Mouse (Mus musculus): ENCODE data around the gene U90926. TPM values are rescaled to one million over a fixed set of nuclear protein-coding genes. Genes with fewer than 3 reads are reported as not detected.
"Not testable (repeated sequence)": the region's sequence is repeated elsewhere in the genome, so short reads cannot be mapped to it uniquely, and the experiment has no call there.

The U90926 gene
- polyA plus RNA-seq, 1 experiment from 2014 or later = 0.39 TPM

DNA sequence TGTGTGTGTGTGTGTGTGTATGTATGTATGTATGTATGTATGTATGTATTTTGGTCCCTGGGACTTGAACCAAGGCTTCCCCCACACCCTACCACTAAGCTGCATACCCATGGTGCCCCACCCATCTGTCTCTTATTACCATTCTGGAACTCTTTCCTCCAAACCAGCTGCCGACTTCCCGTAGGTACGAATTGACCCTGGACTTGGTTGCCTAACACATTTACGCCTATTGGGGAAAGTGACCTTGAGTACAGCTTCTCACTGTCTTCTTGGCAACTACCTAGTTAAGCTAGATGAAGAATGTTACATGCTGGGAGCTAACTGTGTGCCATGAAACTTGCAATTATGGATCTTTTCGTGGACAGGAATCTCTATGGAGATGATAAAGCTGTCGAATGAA, 9.1 kb downstream of the U90926 start:
- Histone ChIP-seq H3K36me3 (peaks cover 42% of the 10 kb centered on the region), H3K4me3 (no peak overlapping the region), H3K4me2 (replicated peaks) (no peak overlapping the region), H3K27me3 (no peaks in the 10 kb centered on the region), H3K4me1 (no peaks in the 10 kb centered on the region), H3K27ac (no peak overlapping the region), H3K9ac (no peak overlapping the region), H3K9me3 (no peaks in the 10 kb centered on the region)
- ATAC-seq (ENCODE audit: low FRiP score, low read depth) = no peak
- WGBS = 88% methylated on average over 6 of the region's 6 CpGs

DNA sequence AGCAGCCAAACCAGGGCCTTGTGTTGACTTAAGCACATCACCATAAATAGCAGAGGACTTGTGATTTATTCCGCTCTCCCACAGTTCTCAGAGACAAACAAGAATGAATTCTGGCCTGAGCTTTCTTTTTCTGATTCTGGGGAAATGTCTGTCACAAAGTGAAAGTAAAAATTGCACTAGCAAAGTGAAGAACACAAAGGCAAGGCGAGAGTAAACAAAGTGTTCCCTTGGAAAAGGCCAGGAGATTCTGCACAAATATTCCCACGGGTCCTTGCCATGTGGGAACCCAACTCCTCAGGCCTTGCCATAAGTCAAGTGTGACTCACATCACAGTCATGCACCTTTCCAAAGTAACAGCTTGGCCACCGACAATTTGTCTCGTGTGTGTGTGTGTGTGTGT, 9.5 kb downstream of the U90926 start:
- Histone ChIP-seq H3K4me3 (no peak overlapping the region), H3K36me3 (peaks cover 46% of the 10 kb centered on the region), H3K27me3 (no peaks in the 10 kb centered on the region), H3K4me1 (no peaks in the 10 kb centered on the region), H3K9me3 (no peaks in the 10 kb centered on the region), H3K4me2 (replicated peaks) (no peak overlapping the region), H3K27ac (no peak overlapping the region), H3K9ac (no peak overlapping the region)
- 82% methylated on average over 5 of the region's 5 CpGs for WGBS
- ATAC-seq (ENCODE audit: low FRiP score, low read depth) = no peak

DNA sequence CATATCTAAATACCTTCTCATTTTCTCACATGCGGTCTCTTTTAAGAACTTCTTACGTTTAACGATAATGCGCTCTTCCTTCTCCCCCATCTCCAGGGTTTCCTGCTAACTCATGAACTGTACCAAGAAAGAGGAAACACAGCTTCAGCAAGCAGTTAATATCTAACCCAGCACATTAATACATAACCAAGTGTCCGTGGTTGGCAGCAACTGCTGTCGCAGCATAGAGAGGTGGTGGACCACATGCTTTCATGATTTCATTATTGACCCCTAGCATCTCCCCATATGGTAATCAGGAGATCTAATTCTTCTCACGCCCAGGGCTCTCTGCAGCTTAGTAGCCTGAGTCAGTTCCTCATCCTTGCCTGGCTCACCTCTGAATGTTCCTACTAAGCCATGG, 10.0 kb downstream of the U90926 start:
- H3K27me3 ChIP-seq = no peaks in the 10 kb centered on the region
- H3K36me3 ChIP-seq = peaks cover 52% of the 10 kb centered on the region
- no peak overlapping the region for H3K27ac ChIP-seq
- H3K9me3 ChIP-seq = no peaks in the 10 kb centered on the region
- 91% methylated on average over 7 of the region's 7 CpGs for WGBS
- no peak overlapping the region for H3K9ac ChIP-seq
- no peak overlapping the region for H3K4me3 ChIP-seq
- no peak for ATAC-seq (ENCODE audit: low FRiP score, low read depth)
- no peak overlapping the region for H3K4me2 ChIP-seq (replicated peaks)
- no peaks in the 10 kb centered on the region for H3K4me1 ChIP-seq

DNA sequence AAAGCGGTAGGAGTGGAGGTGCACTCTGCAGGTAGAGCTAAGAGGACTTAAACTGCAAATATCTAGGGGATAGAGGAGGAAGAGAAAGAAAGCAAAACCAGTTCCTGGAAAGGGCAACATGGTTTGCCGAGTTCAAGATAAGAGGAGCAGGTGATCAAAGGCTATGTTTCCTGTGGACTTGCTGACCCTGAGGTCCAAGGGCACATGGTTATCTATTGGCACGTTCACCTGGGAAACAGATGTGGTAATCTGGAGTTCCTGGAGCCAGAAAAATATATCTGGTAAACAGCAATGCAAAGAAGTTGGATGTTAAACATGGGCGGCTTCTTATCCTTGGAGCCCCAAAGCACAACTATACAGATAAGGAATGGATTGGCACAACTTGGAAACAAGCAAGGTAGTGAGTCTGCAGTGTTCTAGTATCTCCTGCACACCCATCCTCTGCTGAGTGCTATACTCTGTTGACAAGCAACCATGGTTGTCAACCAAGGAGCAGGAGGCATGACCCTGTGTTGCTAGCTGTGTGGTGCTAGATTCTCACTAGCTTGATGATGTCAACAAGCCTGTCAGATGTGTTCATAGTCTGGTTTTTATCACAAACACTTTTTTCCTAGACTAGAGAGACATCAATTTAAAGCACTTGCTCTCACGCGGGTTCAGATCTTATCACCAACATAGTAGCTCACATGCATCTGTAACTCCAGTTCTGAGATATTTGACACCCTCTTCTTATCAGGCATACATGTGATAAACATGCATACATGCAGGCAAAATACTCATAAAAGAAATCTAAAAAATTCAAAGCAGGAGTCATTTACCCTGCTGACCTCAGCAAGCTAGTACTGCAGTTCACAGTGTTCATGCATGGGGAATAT, 10.8 kb downstream of the U90926 start:
- Histone ChIP-seq H3K36me3 (peaks cover 60% of the 10 kb centered on the region), H3K9ac (no peak overlapping the region), H3K27me3 (no peaks in the 10 kb centered on the region), H3K4me2 (replicated peaks) (no peak overlapping the region), H3K9me3 (no peaks in the 10 kb centered on the region), H3K27ac (no peak overlapping the region), H3K4me1 (no peaks in the 10 kb centered on the region), H3K4me3 (no peak overlapping the region)
- no peak for ATAC-seq (ENCODE audit: low FRiP score, low read depth)
- WGBS = 82% methylated on average over 6 of the region's 6 CpGs

DNA sequence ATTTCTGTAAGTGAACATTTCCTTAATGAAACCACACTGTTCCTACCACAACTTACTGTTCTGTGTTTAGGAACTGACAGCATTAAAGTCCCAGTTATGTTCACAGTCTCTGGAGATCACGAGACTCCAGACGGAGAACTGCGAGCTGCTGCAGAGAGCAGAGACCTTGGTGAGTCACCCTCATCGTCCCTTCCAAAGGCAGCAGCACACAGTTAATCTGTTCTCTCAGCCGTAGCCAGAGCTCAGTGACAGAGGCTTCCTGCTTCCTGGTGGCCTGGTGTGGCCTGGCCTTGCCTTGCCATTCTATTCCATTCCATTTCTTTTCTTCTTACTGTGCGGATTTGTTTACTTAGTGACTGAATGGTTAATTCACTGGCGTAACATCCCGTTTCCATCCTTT, 16.9 kb downstream of the U90926 start:
- Histone ChIP-seq H3K4me2 (replicated peaks) (no peak overlapping the region), H3K9ac (no peak overlapping the region), H3K27me3 (no peaks in the 10 kb centered on the region), H3K36me3 (peaks cover 92% of the 10 kb centered on the region), H3K4me1 (no peaks in the 10 kb centered on the region), H3K27ac (no peak overlapping the region), H3K9me3 (no peaks in the 10 kb centered on the region), H3K4me3 (no peak overlapping the region)
- ATAC-seq (ENCODE audit: low FRiP score, low read depth) = no peak
- 89% methylated on average over 8 of the region's 8 CpGs for WGBS

DNA sequence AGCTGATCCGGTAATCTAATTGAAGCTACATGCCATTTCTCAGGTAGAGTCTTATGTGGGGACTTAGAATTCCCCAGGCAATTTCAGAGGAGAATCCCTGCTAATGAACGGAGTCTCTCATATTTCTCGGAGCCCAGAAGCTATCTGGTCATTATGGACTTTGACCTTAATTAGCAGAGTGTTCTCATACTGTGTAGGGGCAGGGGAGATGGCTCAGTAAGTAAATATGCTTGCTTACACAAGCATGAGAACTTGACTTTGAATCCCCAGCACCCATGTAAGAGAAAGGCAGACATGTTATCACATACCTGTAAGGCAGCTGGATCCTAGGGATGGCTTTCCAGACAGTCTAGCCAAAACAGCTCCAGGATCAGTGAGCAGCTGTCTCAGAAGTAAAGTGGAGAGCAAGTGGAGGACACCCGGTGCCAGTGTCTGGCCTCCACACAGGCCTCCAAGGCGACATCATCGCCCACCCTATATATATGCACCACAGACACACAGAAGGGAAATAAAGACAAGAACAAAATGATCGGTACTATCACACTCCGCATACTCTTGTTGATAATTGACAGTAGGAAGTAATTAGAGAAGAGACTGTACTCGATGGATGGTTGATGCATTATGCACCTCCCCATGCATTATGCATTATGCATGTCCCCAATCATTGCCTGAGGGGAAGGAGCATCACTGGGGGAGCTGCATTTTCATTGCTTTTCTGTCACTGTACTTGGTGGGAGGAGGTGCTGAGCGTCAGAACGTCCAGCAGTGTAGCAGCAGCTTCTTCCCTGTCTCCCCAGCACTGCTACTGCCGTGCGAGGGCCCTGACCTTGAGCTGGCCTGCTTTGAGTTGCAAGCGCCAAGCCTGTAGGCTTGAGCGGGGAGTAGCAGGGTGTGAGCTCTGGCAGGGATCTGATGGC, 18.1 kb downstream of the U90926 start:
- H3K36me3 ChIP-seq = peaks cover 94% of the 10 kb centered on the region
- H3K4me1 ChIP-seq = no peaks in the 10 kb centered on the region
- H3K27ac ChIP-seq = no peak overlapping the region
- no peaks in the 10 kb centered on the region for H3K9me3 ChIP-seq
- no peak for ATAC-seq (ENCODE audit: low FRiP score, low read depth)
- H3K4me2 ChIP-seq (replicated peaks) = no peak overlapping the region
- no peak overlapping the region for H3K4me3 ChIP-seq
- H3K27me3 ChIP-seq = no peaks in the 10 kb centered on the region
- no peak overlapping the region for H3K9ac ChIP-seq
- WGBS = 87% methylated on average over 15 of the region's 15 CpGs

DNA sequence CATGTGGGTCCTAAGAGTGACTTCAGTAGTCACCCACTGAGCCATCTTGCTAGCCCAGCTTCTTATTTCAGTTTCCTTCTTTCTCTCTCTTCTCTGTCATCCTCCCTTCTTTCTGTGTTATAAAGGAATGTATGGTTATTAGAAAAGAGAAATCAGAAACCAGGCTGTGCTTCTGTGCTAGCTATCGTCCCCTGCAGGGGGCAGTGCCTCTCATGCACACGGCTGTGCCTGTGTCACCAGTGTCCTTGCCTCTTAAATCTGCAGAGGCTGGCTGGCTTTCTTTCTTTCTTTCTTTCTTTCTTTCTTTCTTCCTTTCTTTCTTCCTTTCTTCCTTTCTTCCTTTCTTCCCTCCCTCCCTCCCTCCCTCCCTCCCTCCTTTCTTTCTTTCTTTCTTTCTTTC, 19.5 kb downstream of the U90926 start:
- not testable (repeated sequence) for H3K9ac ChIP-seq; H3K27ac ChIP-seq; H3K9me3 ChIP-seq; H3K27me3 ChIP-seq; H3K4me2 ChIP-seq (replicated peaks); ATAC-seq (ENCODE audit: low FRiP score, low read depth); H3K4me1 ChIP-seq; H3K4me3 ChIP-seq
- H3K36me3 ChIP-seq = peaks cover 87% of the 10 kb centered on the region
- 46% methylated on average over 2 of the region's 2 CpGs for WGBS

DNA sequence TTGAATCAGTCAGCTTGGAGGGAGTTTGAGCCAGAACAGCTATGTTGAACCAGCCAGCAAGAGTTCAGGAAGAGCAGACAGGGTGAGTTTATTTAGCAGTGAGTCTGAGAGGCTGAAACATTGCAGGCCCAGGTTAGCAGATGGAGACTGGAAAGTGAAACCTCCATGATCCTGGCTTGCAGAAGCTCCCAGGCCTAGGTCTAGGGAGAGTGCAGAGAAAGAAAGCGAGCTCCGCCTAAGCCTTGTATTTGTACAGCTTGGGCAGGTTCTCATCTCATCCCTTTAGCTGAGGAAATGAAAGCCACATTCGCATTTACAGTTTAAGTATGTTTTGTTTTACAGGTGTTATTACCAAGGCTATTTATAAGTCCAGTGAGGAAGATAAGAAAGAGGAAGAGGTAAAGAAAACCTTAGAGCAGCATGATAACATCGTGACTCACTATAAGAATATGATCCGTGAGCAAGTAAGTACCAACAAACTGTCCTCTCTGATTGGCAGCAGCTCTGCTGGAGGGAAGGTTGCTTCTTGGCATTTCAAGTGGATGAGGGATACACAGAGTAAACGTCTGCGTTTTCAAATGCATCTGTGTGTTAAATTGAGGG, 26.2 kb downstream of the U90926 start:
- Histone ChIP-seq H3K4me1 (no peaks in the 10 kb centered on the region), H3K9me3 (no peaks in the 10 kb centered on the region; the same call in 1 of the 2 replicates), H3K36me3 (peaks cover 80% of the 10 kb centered on the region), H3K4me2 (replicated peaks) (no peak overlapping the region), H3K9ac (no peak overlapping the region), H3K27me3 (no peaks in the 10 kb centered on the region), H3K27ac (no peak overlapping the region), H3K4me3 (no peak overlapping the region)
- no peak for ATAC-seq (ENCODE audit: low FRiP score, low read depth)
- WGBS = 96% methylated on average over 7 of the region's 7 CpGs

DNA sequence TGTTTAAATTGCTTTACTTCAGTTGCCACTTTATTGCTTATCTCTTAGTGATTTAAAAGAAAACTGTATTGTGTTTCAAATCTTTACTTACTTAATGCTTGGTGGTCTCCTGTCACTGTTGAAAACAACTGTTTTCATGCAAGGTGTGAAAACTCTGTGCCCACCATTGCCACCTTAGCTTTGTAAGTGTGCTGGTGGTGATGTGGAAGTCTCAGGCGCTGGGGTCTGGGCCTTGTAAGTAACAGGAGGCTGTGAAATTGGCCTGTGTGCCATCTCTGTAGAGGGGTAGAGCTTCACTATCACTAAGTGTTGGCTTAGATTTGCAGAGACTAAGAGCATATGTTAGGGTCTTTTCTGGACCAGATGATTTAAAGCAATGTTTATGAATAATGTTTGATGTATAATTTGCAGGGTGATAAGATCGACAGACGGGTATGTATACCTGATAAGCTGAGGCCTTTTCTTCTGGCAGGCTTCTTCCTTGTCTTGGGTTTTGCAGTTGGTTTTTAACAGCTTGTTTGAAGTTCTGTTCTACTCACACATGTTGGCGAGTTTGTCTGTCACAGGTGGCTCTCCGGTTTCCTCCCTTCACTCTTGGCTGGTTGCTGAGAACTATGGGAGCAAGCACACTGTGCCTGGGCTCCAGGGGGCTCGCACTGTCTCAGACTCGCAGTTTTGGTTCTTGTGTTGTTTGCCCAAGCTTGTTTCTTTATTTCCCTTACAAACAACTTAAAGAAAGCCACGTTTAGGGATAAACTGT, 32.0 kb downstream of the U90926 start:
- no peak for ATAC-seq (ENCODE audit: low FRiP score, low read depth)

DNA sequence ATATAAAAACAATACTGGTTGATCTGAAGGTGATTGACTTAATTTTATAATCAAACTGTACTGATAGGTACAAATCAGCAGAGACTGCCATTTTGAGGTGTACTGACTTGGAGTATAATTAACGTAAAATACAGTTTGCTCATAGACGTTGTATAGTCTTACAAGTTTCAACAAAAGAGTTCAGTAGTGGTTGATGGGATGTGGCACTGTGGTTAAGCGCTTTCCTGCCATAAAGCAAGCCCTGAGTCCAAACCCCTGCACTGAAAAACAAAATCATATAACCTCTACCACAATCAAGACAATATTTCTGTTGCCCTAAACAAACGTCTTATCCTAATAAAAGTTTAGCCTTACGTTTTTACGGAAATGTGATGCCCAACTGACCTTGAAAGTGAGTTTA, 49.2 kb downstream of the U90926 start:
- no peaks in the 10 kb centered on the region for H3K27me3 ChIP-seq
- H3K27ac ChIP-seq = no peak overlapping the region
- no peaks in the 10 kb centered on the region for H3K9me3 ChIP-seq
- 88% methylated on average over 6 of the region's 6 CpGs for WGBS
- H3K4me1 ChIP-seq = no peaks in the 10 kb centered on the region
- H3K4me2 ChIP-seq (replicated peaks) = no peak overlapping the region
- H3K9ac ChIP-seq = no peak overlapping the region
- ATAC-seq (ENCODE audit: low FRiP score, low read depth) = no peak
- peaks cover 50% of the 10 kb centered on the region for H3K36me3 ChIP-seq
- no peak overlapping the region for H3K4me3 ChIP-seq

More for the DNA sequence above, 32.0 kb downstream of the U90926 start:
- no peaks in the 10 kb centered on the region for H3K9me3 ChIP-seq
- no peak overlapping the region for H3K9ac ChIP-seq
- no peaks in the 10 kb centered on the region for H3K4me1 ChIP-seq
- H3K36me3 ChIP-seq = peaks cover 81% of the 10 kb centered on the region
- H3K4me3 ChIP-seq = no peak overlapping the region
- 84% methylated on average over 8 of the region's 8 CpGs for WGBS
- no peaks in the 10 kb centered on the region for H3K27me3 ChIP-seq
- no peak overlapping the region for H3K27ac ChIP-seq
- no peak overlapping the region for H3K4me2 ChIP-seq (replicated peaks)

Measured in limb, embryonic 13.5 days (tissue).